Mouse (Mus musculus): ENCODE measurements around the gene Chrna5.

- no peak for TF ChIP-seq CTCF (IDR thresholded peaks at IDR 0.05; ENCODE audit: control insufficient read depth, insufficient read depth, insufficient replicate concordance, low read depth, low read length)
- no peak for TF ChIP-seq POLR2A (IDR thresholded peaks at IDR 0.05; ENCODE audit: control insufficient read depth, low read depth, low read length)
These were observed 13.7 kb downstream of the Chrna5 start for GRCm38 (mm10) chr9:54994381-54994780.
